Mouse (Mus musculus): Measurements from ENCODE around the gene Gm17387.

- TF ChIP-seq CTCF (conservative IDR thresholded peaks at IDR 0.05; ENCODE audit: low read length), result no peak
- no peak for TF ChIP-seq POU5F1 (IDR thresholded peaks at IDR 0.05; ENCODE audit: borderline replicate concordance, low read length)
- no peak for TF ChIP-seq NANOG (IDR thresholded peaks at IDR 0.05; ENCODE audit: borderline replicate concordance, low read length)
These were observed 13.6 kb downstream of the Gm17387 start for GRCm38 (mm10) chr7:141042539-141042938.

Data from E14TG2a.4 (cell line).